Mouse (Mus musculus) forebrain, postnatal 0 days (tissue): Measurements from ENCODE around the gene C1ra. TPM values are rescaled to one million over a fixed set of nuclear protein-coding genes. Genes with fewer than 3 reads are reported as not detected.
"Not testable (repeated sequence)": the region's sequence is repeated elsewhere in the genome, so short reads cannot be mapped to it uniquely, and the experiment has no call there.

Source experiments
- ATAC-seq: fragments of 200-750 bp; cut with Nextera tagmentation; 2 replicates; pipeline ENCODE4 v1.8.0; 2017; ENCODE audit warnings: mild to moderate bottlenecking, moderate library complexity
- DNase-seq: peaks from one replicate; pipeline ENCODE4 v3.0.0-alpha.2; 2015
- H3K27ac ChIP-seq: fragments of 300-500 bp; sonication (generic); 2 replicates; pipeline ENCODE4 v1.5.1; 2014; ENCODE audit warnings: low read depth, mild to moderate bottlenecking, antibody characterized with exemption, low read length, moderate library complexity, mixed read lengths
- H3K27me3 ChIP-seq: fragments of 300-500 bp; sonication (generic); 2 replicates; pipeline ENCODE4 v1.6.1; 2014; ENCODE audit warnings: mild to moderate bottlenecking, low read length, mixed read lengths; ENCODE audit not compliant: insufficient read depth
- H3K36me3 ChIP-seq: fragments of 300-500 bp; sonication (generic); 2 replicates; pipeline ENCODE4 v1.6.1; 2014; ENCODE audit warnings: mild to moderate bottlenecking, moderate library complexity; ENCODE audit not compliant: insufficient read depth
- H3K4me1 ChIP-seq: fragments of 300-500 bp; sonication (generic); 2 replicates; pipeline ENCODE4 v1.6.1; 2014; ENCODE audit warnings: antibody characterized with exemption; ENCODE audit not compliant: insufficient read depth
- H3K4me2 ChIP-seq: fragments of 300-500 bp; sonication (generic); 2 replicates; pipeline ENCODE4 v1.6.1; 2014; ENCODE audit warnings: low read depth, mild to moderate bottlenecking, moderate library complexity
- H3K4me3 ChIP-seq: fragments of 300-500 bp; sonication (generic); 2 replicates; pipeline ENCODE4 v1.5.1; 2014; ENCODE audit warnings: low read depth, low read length, mixed read lengths
- H3K9ac ChIP-seq: fragments of 300-500 bp; sonication (generic); 2 replicates; pipeline ENCODE4 v1.6.1; 2014; ENCODE audit warnings: mild to moderate bottlenecking
- H3K9me3 ChIP-seq: fragments of 300-500 bp; sonication (generic); 2 replicates; pipeline ENCODE4 v1.6.1; 2016; ENCODE audit warnings: low read length
- CTCF ChIP-seq: sonication (generic); IDR thresholded peaks from 2 replicates; pipeline ENCODE4 v1.5.1; 2016; ENCODE audit warnings: antibody characterized with exemption, control low read depth, low read depth
- WGBS: fragments of 180-500 bp; shearing (Covaris S2); extraction: QIAGEN DNeasy Blood & Tissue Kit; methylation state at CpG from one replicate; pipeline ENCODE4 v1.1.7; 2014; 5-methylcytosine and 5-hydroxymethylcytosine counted together
- polyA plus RNA-seq: library from polyadenylated mRNA; unstranded; fragments of >200 nt; fragmentation: Nextera tagmentation; extraction: Ambion mirVana; gene quantifications from 2 replicates; pipeline ENCODE4 v1.2.1, GENCODE M21; 2015
- total RNA-seq: library from RNA; depleted of rRNA; stranded (reverse); fragments of >200 nt; gene quantifications from 2 replicates; pipeline ENCODE4 v1.2.3, GENCODE M21; 2014

C1ra gene
- total and polyA plus RNA-seq, 2 experiments from 2014 or later: 0.58 to 1.1 TPM

DNA sequence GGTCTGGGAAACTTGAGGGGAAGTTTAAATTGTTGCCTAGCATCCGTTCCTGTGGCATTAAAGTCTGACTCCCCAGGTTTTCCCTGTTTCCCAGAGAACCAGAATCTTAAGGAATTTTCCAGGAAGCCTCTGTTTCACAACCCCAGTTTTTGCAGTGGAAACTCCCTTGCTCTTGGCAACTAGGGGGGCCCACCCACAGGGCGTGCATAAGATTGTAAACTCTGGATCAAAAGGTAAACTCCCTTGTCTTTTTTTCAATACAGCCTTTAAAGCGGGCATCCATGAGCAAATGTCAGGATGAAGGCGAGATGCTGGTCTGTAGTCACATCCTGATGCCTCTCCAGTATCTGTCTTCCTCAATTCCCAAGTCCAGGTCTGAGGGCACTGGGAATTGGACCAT lies 10.7 kb upstream of the C1ra start:
- no peak for TF ChIP-seq CTCF
- Histone ChIP-seq H3K36me3 (no peaks in the 10 kb centered on the region), H3K9ac (no peak overlapping the region), H3K9me3 (no peaks in the 10 kb centered on the region), H3K4me3 (no peak overlapping the region), H3K4me2 (no peak overlapping the region), H3K27me3 (no peaks in the 10 kb centered on the region), H3K27ac (no peak overlapping the region), H3K4me1 (no peaks in the 10 kb centered on the region)
- ATAC-seq: no peak
- WGBS: 84% methylated on average over 4 of the region's 4 CpGs
- DNase-seq: no peak

DNA sequence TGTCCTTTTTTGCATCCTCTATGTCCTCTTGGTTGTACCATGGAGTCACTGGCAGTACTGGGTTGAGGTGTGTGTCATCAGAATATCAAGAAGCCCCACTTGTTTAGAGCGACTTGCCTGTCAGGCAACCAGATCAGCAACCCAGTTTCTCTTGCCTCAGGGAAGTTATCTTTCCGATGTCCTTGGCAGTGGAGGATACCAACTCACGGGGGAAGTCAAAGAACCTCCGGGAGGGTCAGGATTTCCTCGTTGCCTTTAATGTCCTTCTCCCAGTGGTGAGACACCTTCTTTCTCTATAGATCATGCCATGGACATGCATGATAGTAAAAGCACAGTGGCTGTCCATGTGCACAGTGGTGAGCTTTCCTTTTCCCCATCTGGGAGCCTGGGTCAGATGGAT lies 10.2 kb upstream of the C1ra start:
- no peak overlapping the region for H3K9ac ChIP-seq
- H3K27me3 ChIP-seq: no peaks in the 10 kb centered on the region
- no peak overlapping the region for H3K27ac ChIP-seq
- ATAC-seq (no peak), DNase-seq (no peak)
- H3K36me3 ChIP-seq: no peaks in the 10 kb centered on the region
- no peaks in the 10 kb centered on the region for H3K4me1 ChIP-seq
- WGBS: 86% methylated on average over 5 of the region's 5 CpGs
- H3K4me2 ChIP-seq: no peak overlapping the region
- no peak overlapping the region for H3K4me3 ChIP-seq
- TF ChIP-seq CTCF: no peak
- no peaks in the 10 kb centered on the region for H3K9me3 ChIP-seq

GRCm38 (mm10) chr6:124505028-124505427 lies 7.2 kb upstream of the C1ra start:
- 85% methylated on average over 4 of the region's 4 CpGs for WGBS
- Histone ChIP-seq H3K27ac (no peak overlapping the region), H3K9me3 (no peaks in the 10 kb centered on the region), H3K27me3 (no peaks in the 10 kb centered on the region), H3K4me2 (no peak overlapping the region), H3K9ac (no peak overlapping the region), H3K4me3 (no peak overlapping the region), H3K4me1 (no peaks in the 10 kb centered on the region), H3K36me3 (no peaks in the 10 kb centered on the region)
- ATAC-seq (no peak), DNase-seq (no peak)
- TF ChIP-seq CTCF: no peak

DNA sequence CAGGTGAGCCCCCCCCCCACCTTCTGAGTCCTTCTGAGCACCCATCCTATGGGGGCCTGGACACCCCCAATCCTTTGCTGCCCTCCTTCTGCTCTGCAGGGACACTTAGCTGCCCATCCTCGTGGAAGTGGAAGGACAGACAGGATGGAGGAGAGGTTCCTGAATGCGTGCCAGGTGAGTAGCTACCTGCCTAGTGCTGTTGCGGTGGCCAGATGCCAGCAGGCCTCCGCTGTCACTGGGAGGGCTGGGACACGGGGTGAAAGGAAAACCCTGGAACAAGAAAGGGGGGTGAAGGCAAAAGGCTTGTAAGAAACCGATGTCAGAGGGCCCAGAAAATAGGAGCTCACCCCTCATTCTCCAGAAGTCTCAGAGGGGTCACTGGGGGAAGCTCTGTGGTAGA lies 5.2 kb upstream of the C1ra start:
- no peaks in the 10 kb centered on the region for H3K4me1 ChIP-seq
- WGBS: 79% methylated on average over 6 of the region's 6 CpGs
- no peak overlapping the region for H3K4me2 ChIP-seq
- no peaks in the 10 kb centered on the region for H3K27me3 ChIP-seq
- ATAC-seq (no peak), DNase-seq (no peak)
- TF ChIP-seq CTCF: no peak
- no peaks in the 10 kb centered on the region for H3K36me3 ChIP-seq
- H3K27ac ChIP-seq: no peak overlapping the region
- H3K9ac ChIP-seq: no peak overlapping the region
- no peaks in the 10 kb centered on the region for H3K9me3 ChIP-seq
- no peak overlapping the region for H3K4me3 ChIP-seq

GRCm38 (mm10) chr6:124508292-124508691 lies 3.9 kb upstream of the C1ra start:
- no peaks in the 10 kb centered on the region for H3K36me3 ChIP-seq
- H3K4me3 ChIP-seq: no peak overlapping the region
- no peak overlapping the region for H3K27ac ChIP-seq
- ATAC-seq: no peak
- H3K4me2 ChIP-seq: no peak overlapping the region
- 88% methylated on average over 10 of the region's 10 CpGs for WGBS
- DNase-seq: no peak
- no peaks in the 10 kb centered on the region for H3K4me1 ChIP-seq
- no peak overlapping the region for H3K9ac ChIP-seq
- no peak for TF ChIP-seq CTCF
- no peaks in the 10 kb centered on the region for H3K27me3 ChIP-seq
- H3K9me3 ChIP-seq: no peaks in the 10 kb centered on the region

DNA sequence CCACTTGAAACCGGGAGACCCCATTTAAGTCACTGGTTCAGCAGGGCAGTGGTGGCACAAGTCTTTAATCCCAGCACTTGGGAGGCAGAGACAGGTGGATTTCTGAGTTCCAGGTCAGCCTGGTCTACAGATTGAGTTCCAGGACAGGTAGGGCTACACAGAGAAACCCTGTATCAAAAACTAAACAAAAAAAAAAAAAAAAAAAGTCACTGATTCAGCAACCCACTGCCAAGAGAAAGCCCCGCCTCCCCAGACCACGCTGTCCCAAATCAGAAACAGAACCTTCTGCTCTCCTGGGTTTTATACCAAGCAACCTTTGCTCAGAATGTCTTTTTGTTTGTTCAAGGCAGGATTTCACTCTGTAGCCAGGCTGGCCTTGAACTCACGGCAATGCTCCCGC lies 3.0 kb upstream of the C1ra start:
- not testable (repeated sequence) for H3K27ac ChIP-seq, ATAC-seq, H3K4me2 ChIP-seq, H3K9ac ChIP-seq, H3K4me3 ChIP-seq, H3K9me3 ChIP-seq, H3K4me1 ChIP-seq, DNase-seq, H3K27me3 ChIP-seq, H3K36me3 ChIP-seq
- 88% methylated on average over 5 of the region's 5 CpGs for WGBS

- ATAC-seq (no peak), DNase-seq (no peak)
- WGBS: 73% methylated on average over 6 of the region's 6 CpGs
- TF ChIP-seq CTCF: no peak
- no peak overlapping the region for H3K27ac ChIP-seq
- H3K9ac ChIP-seq: no peak overlapping the region
- H3K4me3 ChIP-seq: no peak overlapping the region
- no peaks in the 10 kb centered on the region for H3K36me3 ChIP-seq
- no peaks in the 10 kb centered on the region for H3K4me1 ChIP-seq
- H3K27me3 ChIP-seq: no peaks in the 10 kb centered on the region
- H3K9me3 ChIP-seq: no peaks in the 10 kb centered on the region
- no peak overlapping the region for H3K4me2 ChIP-seq
Observed at GRCm38 (mm10) chr6:124511936-124512335, 269 bp upstream of the C1ra start.

DNA sequence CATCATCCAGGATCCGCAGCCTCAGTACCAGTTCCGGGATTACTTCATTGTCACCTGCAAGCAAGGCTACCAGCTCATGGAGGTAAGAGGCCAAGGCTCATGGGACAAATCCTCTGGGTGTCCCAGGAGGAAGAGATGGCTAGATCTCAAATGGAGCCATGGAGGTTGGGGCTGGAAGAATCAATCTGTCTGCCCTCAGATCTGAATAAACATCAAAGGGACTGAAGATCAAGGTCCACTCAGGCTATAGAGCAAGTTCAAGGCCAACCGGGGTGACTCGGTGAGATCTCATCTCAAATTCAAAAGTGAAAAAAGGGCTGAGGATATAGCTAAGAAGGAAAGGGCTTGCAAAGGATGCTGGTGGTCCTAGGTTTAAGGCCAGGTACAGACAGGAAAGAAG lies 5.5 kb downstream of the C1ra start:
- not testable (repeated sequence) for H3K9me3 ChIP-seq, H3K27me3 ChIP-seq, H3K4me2 ChIP-seq, H3K4me1 ChIP-seq, H3K9ac ChIP-seq, ATAC-seq, H3K4me3 ChIP-seq, DNase-seq, H3K27ac ChIP-seq, H3K36me3 ChIP-seq
- WGBS: 97% methylated on average over 4 of the region's 4 CpGs

GRCm38 (mm10) chr6:124522082-124522481 lies 9.9 kb downstream of the C1ra start:
- ATAC-seq, H3K9ac ChIP-seq, H3K4me2 ChIP-seq, H3K27me3 ChIP-seq, H3K36me3 ChIP-seq, H3K4me3 ChIP-seq, H3K9me3 ChIP-seq, H3K4me1 ChIP-seq, H3K27ac ChIP-seq, DNase-seq: not testable (repeated sequence)
- 57% methylated on average over 7 of the region's 7 CpGs for WGBS
